Mouse (Mus musculus) gastrocnemius, postnatal 4 days (tissue): Measurements from ENCODE around the gene Gm27027. TPM values are rescaled to one million over a fixed set of nuclear protein-coding genes. Genes with fewer than 3 reads are reported as not detected.
A peak's percentile ranks its signal among the peaks of the same experiment; 100 is the strongest.

Experiments used
- DNase-seq, 2 experiments: peaks; one replicate each; pipeline ENCODE4 v3.0.0; 2021 to 2022; ENCODE audit warnings: low spot score in 2 of 2, mixed read lengths in 2 of 2
- total RNA-seq, 2 experiments: library from RNA; stranded (reverse); gene quantifications; 2 replicates each; pipeline ENCODE4 v1.2.3; 2021

The Gm27027 gene
- total RNA-seq, 2 experiments from 2014 or later, result not detected

DNA sequence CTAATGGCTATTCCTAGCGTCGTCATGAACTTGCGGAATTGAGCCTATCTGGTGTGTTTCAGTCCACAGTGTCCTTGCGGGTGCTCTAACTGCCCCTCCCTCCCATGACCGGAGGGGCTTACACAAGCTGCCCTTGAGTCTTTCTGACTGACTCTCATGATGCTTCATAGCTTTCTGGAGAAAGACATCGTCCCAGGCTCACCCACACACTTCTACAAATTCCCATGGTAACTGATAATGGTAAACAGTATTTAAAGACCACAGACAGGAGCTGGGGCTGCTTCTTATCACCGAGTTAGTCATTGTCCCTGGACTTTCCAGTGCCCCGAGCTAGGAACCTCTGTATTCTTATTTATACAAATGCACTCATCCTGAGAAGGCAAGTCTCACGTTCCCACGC lies 67.3 kb downstream of the Gm27027 start:
- no peak for DNase-seq

DNA sequence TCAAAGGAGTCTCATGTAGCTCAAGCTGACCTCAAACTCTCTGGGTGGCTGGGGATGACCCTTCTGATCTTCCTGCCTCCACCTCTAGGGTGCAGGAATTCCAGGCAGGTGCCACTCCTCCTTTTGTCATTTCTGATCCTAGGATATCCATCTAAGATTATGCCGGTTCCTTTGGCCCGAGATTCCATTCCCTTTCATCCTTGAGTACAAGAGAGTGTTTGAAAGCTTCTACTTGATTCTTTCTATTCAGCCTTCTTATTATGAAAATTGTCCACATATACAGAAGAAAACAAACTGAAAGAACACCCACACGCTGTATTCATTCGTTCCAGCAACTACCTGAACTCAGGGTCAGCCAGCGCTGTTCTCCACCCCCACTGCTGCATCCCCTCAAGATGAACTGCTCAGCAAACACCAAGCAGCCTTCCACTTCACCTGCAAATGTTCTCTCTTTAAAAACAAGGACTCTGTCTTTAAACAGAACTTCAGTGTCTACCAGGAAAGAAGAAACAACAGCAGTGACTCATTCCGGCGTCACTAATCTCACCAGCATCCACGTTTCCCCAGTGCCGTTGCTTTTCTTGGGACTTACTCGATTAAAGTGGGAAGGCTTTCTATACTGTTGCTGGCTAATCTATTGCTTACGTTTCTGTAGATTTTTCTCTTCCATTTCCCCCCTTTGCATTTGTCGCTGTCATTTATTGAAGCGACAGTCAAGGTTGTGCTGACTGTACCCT lies 68.3 kb downstream of the Gm27027 start:
- DNase-seq, result no peak

DNA sequence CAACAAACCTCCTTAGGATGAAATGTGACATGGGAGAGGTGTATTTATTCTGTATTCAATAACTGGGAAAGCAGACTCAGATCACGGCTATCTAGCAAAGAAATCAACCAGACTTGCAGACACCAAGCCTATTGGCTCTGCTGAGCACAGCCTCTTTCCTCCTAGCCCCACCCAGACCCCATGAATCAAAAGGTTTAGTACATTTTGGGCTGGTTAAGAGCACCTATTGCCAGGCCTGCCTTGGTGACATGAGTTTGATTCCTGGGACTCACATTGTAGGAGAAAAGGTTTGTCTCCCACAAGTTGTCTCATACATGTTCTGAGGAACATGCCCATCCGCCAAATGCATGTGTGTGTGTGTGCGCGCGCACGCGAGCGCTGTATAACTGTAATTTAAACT lies 70.0 kb downstream of the Gm27027 start:
- DNase-seq, result no peak

DNA sequence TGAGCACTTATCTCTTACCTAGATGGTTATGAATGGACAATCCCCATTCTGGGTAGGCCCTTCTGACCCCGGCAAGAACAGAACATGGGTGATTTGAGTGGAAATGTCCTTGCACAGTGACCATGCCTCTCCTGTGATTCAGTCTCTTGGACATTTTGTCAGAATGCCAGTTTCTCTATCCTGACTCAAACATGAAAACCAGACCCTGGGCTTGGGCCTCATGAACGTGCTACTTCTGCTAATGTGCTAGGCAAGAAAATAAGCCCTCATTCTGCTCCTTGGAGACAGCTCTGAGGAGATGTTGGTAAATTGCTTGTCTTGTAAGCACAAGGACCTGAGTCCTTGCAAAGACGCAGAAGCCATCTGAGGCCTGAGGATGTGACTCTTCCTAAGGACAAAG lies 77.1 kb downstream of the Gm27027 start:
- no peak for DNase-seq

DNA sequence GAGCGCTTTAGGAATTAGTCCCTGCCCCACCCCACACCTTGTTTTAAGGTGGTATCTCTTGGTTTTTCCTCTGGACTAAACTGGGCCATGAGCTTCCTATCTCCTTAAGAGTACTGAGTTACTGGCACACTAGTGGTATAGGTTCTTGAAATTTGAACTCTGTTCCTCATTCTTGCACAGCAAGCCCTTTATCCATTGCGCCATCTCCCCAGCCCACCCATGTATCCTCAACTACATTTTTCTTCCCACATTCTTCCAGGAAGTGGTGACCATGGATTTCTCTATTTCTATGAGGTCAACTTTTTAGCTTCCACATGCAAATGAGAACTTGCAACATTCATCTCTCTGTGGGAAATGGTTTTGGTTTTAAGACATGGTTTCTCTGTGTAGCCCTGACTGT lies 82.6 kb downstream of the Gm27027 start:
- DNase-seq, result no peak

DNA sequence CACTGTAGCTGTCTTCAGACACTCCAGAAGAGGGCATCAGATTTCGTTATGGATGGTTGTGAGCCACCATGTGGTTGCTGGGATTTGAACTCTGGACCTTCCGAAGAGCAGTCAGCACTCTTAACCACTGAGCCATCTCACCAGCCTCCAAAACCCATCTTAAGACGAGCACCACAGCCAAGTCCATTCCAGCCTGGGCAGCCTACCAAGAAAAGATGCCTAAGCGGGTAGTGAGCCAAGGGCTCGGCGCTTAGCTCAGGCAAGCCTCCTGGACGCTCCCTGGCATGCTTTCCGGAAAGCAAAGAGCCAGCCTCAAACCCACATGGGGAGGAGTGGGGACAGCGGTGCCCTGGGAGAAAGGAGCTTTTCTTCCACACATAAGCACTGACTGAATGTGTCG lies 84.2 kb downstream of the Gm27027 start:
- peak in 1 of 2 experiments; percentile 19 for DNase-seq

DNA sequence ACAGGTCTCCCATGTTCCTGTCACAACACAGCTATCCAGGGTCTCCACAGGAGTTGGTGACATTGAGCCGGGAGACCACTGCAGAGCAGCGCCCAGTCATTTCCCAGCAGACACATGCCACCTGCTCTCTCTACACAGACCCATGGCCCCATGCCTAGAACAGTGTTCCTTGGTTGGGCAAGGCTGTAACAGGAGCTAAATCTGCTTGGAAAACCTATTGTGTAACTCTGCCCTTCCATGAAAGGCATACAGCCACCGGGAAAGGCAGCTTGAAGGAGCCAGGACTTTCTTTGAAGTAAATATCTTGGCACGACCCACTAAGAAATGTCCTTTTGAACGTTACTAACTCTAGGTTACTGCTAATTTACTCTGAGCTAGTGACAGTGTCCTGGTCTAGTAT lies 86.4 kb downstream of the Gm27027 start:
- DNase-seq, result no peak

DNA sequence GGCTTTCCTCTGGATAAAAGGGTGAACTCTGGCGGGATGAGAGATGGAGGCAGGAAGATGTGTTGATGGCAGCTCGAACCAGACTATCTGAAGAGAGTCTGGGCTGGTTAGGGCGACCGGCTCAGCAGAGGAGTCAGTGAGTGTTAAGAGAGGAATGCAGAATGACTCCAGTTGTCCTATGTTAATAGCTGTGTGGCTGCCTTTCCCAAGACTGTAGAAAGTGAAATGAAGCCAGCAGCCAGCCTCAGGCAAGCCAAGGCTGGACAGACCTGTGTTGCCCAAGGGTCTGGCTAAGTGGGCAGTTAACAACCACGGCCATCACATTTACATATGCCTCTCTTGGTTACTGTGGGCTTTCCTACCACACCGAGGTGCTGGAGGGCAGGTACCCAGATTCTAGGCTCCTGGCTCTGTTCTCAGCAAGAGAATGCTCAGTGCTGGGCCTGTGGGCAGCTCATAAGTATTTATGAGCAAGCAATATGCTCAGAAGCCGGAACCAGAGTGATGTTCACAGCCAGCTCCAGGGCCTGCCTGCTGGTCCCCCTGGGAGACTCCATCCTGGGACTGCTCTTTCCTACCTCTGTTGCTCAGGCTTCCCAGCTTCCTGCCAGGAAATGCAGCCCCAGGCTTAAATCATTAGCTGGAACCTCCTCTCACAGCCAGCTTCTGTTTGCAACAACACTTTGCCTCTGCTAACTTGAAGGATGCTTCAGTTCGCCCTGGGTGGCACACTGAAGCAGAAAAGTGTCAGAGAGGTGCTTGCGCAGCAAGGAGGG lies 88.4 kb downstream of the Gm27027 start:
- no peak for DNase-seq

Other genes with a start within 250 kb of the Gm27027 start
- 10 to 100 TPM; 61.4 to 65.5 TPM for gene Ext2, start 173.8 kb downstream of the Gm27027 start, total RNA-seq
- gene Accs, start 146.4 kb downstream of the Gm27027 start, total RNA-seq, result 10 to 100 TPM; 11.2 to 12.2 TPM
- gene Accsl, start 127.2 kb downstream of the Gm27027 start, total RNA-seq, result not detected
- gene Gm13889, start 39.2 kb downstream of the Gm27027 start, total RNA-seq, result 10 to 100 TPM; 29.8 to 35.1 TPM
- 10 to 100 TPM; 67.6 to 70.5 TPM for gene Alkbh3, start 14.5 kb upstream of the Gm27027 start, total RNA-seq
- 10 to 100 TPM; 31.3 to 31.6 TPM for gene Hsd17b12, start 161.6 kb upstream of the Gm27027 start, total RNA-seq